Mouse (Mus musculus): ENCODE measurements around the gene Atp2b1. TPM values are rescaled to one million over a fixed set of nuclear protein-coding genes. Genes with fewer than 3 reads are reported as not detected.

Gene Atp2b1
- polyA plus RNA-seq (2017; shearing (Covaris generic)), result 163 TPM

DNA sequence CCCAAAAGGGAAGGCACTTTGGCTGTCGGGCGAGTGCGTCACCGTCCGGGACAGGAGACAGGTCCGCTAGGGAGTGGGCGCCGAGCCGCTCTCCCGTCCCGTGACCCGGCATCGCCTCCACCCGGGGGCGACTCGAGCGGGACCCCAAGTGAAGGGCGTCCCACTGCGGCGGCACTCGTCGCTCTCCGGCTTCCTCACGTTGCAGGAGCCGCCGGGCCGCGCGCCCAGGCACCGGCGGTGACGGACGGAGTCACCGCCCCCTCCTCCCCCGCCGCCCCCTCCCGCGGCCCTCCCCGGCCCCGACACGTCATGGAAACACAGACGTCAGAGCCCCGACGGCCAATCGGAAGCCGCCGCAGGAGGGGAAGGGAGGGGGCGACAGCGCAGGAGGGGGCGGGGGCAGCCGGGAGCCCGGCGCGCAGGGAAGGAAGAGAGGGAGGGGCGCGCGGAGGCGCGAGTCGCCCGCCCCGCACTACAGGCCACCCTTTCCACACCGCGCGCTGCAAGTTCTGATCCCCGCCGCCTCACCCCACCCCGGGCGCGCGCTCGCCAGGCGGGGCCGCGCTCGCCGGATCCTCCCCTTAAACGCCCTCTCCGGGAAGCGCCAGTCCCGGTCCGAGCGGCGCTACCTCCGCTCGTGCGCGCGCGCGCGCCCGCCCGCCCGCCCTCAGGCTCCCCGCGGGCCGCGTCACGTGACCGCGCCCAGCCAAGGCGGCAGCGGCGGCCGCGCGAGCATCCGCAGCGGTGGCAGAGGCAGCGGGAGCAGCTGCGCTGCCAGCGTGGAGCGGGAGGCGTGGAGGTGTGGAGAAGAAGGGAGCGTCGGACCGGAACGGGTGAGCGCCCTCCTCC lies at the start of gene Atp2b1:
Gene Atp2b1 (plus strand): TSS at position 446 of the 849 bp plus-strand sequence.

Other genes starting within 250 kb of the Atp2b1 start
- 21.7 TPM for gene Poc1b, start 192.6 kb downstream of the Atp2b1 start, polyA plus RNA-seq (2017; shearing (Covaris generic))
- 7.2 TPM for gene Galnt4, start 193.8 kb downstream of the Atp2b1 start, polyA plus RNA-seq (2017; shearing (Covaris generic))
- gene Phxr2, start 211.9 kb downstream of the Atp2b1 start, polyA plus RNA-seq (2017; shearing (Covaris generic)), result 0.32 TPM